Mouse (Mus musculus): Measurements from ENCODE around the gene Sorbs1.

DNA sequence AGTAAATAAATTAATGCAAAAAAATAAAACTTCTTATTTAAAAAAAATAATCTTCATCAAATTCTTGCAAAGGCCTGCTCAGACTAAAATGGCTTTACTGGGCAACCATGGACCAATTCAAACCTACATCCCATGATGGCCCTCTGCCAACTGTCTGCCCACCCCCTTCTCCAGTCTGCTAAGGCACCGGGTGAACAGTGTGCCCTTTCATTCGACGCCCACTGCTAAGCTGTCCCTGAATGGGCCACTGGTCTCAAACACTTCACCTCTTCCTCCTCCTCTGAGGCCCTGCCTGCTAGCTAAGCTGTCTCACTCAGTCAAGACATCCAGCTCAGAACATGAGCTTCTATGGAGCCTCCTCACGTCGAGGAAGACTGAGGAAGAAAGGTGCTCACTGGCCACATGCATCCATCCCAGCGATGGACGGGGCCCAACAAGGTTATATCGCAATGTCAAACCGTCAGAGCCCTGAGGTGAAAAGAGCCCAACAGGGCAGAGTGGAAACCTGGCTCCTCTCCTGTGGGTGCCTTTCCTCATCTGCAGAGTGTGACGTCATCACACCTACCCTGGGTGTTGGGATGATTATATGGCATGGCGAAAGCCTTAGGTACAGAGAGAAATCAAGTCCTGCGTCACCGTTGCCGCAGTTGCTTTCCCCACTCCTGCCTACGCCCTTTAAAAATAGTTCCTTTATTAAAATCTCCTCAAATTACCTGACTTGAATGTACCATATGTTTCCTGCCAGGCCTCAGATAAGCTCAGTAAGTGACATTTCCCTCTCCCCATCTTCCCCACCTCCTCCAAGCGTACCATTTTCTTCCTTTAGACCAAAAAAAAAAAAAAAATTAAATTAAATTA lies 87.2 kb downstream of the Sorbs1 start:
- TF ChIP-seq CTCF (IDR thresholded peaks at IDR 0.05; ENCODE audit: extremely low read depth, insufficient read length, insufficient replicate concordance, low read depth, low read length): no peak
- no peak for TF ChIP-seq POLR2A (IDR thresholded peaks at IDR 0.05; ENCODE audit: low read depth, low read length)
